Mouse (Mus musculus) spleen, adult 2 months (tissue): ENCODE results near the gene Rreb1. TPM values are rescaled to one million over a fixed set of nuclear protein-coding genes. Genes with fewer than 3 reads are reported as not detected.

ENCODE experiments used
- DNase-seq, 2 experiments: peaks; one replicate each; pipeline versions ENCODE4 v3.0.0 to v3.0.0-alpha.2; 2012 to 2021; ENCODE audit warnings: low spot score in 2 of 2, low read depth in 1 of 2
- H3K27ac ChIP-seq: fragments of 200-500 bp; 2 replicates; pipeline ENCODE4 v1.5.1; 2012; ENCODE audit warnings: low read length, inconsistent platforms; ENCODE audit not compliant: insufficient read depth
- H3K27me3 ChIP-seq: fragments of 200-500 bp; 2 replicates; pipeline ENCODE4 v1.6.1; 2012; ENCODE audit warnings: mild to moderate bottlenecking, moderate library complexity, low read length, inconsistent platforms; ENCODE audit not compliant: control insufficient read depth, insufficient read depth
- H3K36me3 ChIP-seq: fragments of 200-500 bp; 2 replicates; pipeline ENCODE4 v1.6.1; 2012; ENCODE audit warnings: mild to moderate bottlenecking, low read length, inconsistent platforms; ENCODE audit not compliant: control insufficient read depth, insufficient read depth
- H3K4me1 ChIP-seq: fragments of 200-500 bp; 2 replicates; pipeline ENCODE4 v1.6.1; 2011; ENCODE audit warnings: inconsistent platforms; ENCODE audit not compliant: control insufficient read depth, insufficient read depth, insufficient read length
- H3K4me3 ChIP-seq: fragments of 200-500 bp; 2 replicates; pipeline ENCODE4 v1.5.1; 2011; ENCODE audit warnings: mild to moderate bottlenecking, inconsistent platforms; ENCODE audit not compliant: insufficient read depth, insufficient read length; ENCODE audit errors: extremely low read depth
- CTCF ChIP-seq: fragments of 200-500 bp; IDR thresholded peaks from 2 replicates; pipeline ENCODE4 v1.5.1; 2011; ENCODE audit warnings: mild to moderate bottlenecking, inconsistent platforms; ENCODE audit not compliant: insufficient read depth, insufficient read length, insufficient replicate concordance; ENCODE audit errors: extremely low read depth
- POLR2A ChIP-seq: fragments of 200-500 bp; IDR thresholded peaks from 2 replicates; pipeline ENCODE4 v1.6.1; 2011; ENCODE audit warnings: low read depth, low read length, inconsistent platforms
- WGBS: fragments of 180-500 bp; shearing (Covaris S2); methylation state at CpG from one replicate; pipeline ENCODE4 v1.1.7; 2018; 5-methylcytosine and 5-hydroxymethylcytosine counted together
- polyA plus RNA-seq: library from polyadenylated mRNA; depleted of rRNA; stranded (reverse); fragments of >200 nt; gene quantifications from 2 replicates; pipeline ENCODE4 v1.2.3, GENCODE M21; 2012

The Rreb1 gene
- polyA plus RNA-seq, 1 experiment: 15.5 TPM

GRCm38 (mm10) chr13:37853441-37853840 is 75.2 kb downstream of the Rreb1 start:
- 16% methylated on average over 4 of the region's 4 CpGs for WGBS
- no peak overlapping the region; the same call in 1 of the 2 replicates for H3K27ac ChIP-seq
- H3K36me3 ChIP-seq: no peaks in the 10 kb centered on the region
- peaks cover 19% of the 10 kb centered on the region for H3K4me1 ChIP-seq
- H3K4me3 ChIP-seq: 0 out of 2 replicates have a peak overlapping the region, but pooled peaks have one; percentile 1
- DNase-seq: no peak
- TF ChIP-seq CTCF: no peak
- no peak for TF ChIP-seq POLR2A
- H3K27me3 ChIP-seq: no peaks in the 10 kb centered on the region

- TF ChIP-seq POLR2A: no peak
- no peak for TF ChIP-seq CTCF
- Histone ChIP-seq H3K27ac (peak overlapping the region; percentile 92), H3K36me3 (no peaks in the 10 kb centered on the region), H3K27me3 (no peaks in the 10 kb centered on the region), H3K4me1 (peaks cover 23% of the 10 kb centered on the region), H3K4me3 (peak overlapping the region; percentile 49)
- 2% methylated on average over 14 of the region's 14 CpGs for WGBS
- DNase-seq: peak in 1 of 2 experiments; percentile 30
These were observed 75.8 kb downstream of the Rreb1 start for GRCm38 (mm10) chr13:37854031-37854431.

- Histone ChIP-seq H3K27me3 (no peaks in the 10 kb centered on the region), H3K4me3 (peak overlapping the region; percentile 49), H3K4me1 (peaks cover 23% of the 10 kb centered on the region), H3K36me3 (no peaks in the 10 kb centered on the region), H3K27ac (peak overlapping the region; percentile 92)
- no peak for TF ChIP-seq CTCF
- TF ChIP-seq POLR2A: no peak
- DNase-seq: no peak
- WGBS: 8% methylated on average over 14 of the region's 14 CpGs
These were observed 76.4 kb downstream of the Rreb1 start for GRCm38 (mm10) chr13:37854455-37855220.

GRCm38 (mm10) chr13:37855221-37855757 is 77.1 kb downstream of the Rreb1 start:
- H3K27ac ChIP-seq: no peak overlapping the region
- WGBS: 15% methylated on average over 3 of the region's 3 CpGs
- H3K4me3 ChIP-seq: no peak overlapping the region
- DNase-seq: no peak
- H3K4me1 ChIP-seq: peaks cover 23% of the 10 kb centered on the region
- no peaks in the 10 kb centered on the region for H3K36me3 ChIP-seq
- TF ChIP-seq CTCF: no peak
- no peak for TF ChIP-seq POLR2A
- no peaks in the 10 kb centered on the region for H3K27me3 ChIP-seq

- no peak for DNase-seq
- no peak for TF ChIP-seq POLR2A
- TF ChIP-seq CTCF: no peak
- Histone ChIP-seq H3K4me3 (no peak overlapping the region), H3K27me3 (no peaks in the 10 kb centered on the region), H3K27ac (0 out of 2 replicates have a peak overlapping the region, but pooled peaks have one; percentile 1), H3K36me3 (no peaks in the 10 kb centered on the region), H3K4me1 (peaks cover 23% of the 10 kb centered on the region)
These were observed 77.6 kb downstream of the Rreb1 start for GRCm38 (mm10) chr13:37855765-37856164.

GRCm38 (mm10) chr13:37856537-37856936 is 78.3 kb downstream of the Rreb1 start:
- Histone ChIP-seq H3K27me3 (no peaks in the 10 kb centered on the region), H3K4me1 (peaks cover 28% of the 10 kb centered on the region), H3K36me3 (no peaks in the 10 kb centered on the region), H3K4me3 (no peak overlapping the region), H3K27ac (no peak overlapping the region)
- no peak for DNase-seq
- no peak for TF ChIP-seq CTCF
- TF ChIP-seq POLR2A: no peak
- WGBS: 66% methylated on average over 2 of the region's 2 CpGs
